In genomic region chr11:44412276-44412675, GRCm38 (mm10) we compare ENCODE assay signal across 14 mouse cellular contexts. TPM values are rescaled to one million over a fixed set of nuclear protein-coding genes. Genes with fewer than 3 reads are reported as not detected.
A peak's percentile ranks its signal among the peaks of the same experiment; 100 is the strongest.
DNase-seq lines count a peak whose midpoint lies in the region; ATAC-seq and TF ChIP-seq lines count a peak whose summit lies in the region.
"Had no signal": no experiment of that assay in that cellular context is flagged by ENCODE, and none has a peak within 500 bp of the region (broad histone marks: within the 10 kb centered on the region; RNA-seq: fewer than 3 reads in every experiment).

No protein-coding gene starts in this region.

- DNase-seq in CD4-positive, CD25-positive, alpha-beta regulatory T cell, adult 2 months (ENCODE audit: low read depth, low spot score) = peak; percentile 55
- no peak for DNase-seq in liver, adult 2 months (ENCODE audit: extremely low read depth, low read depth, low spot score)
- no peak for DNase-seq in liver, embryonic 11.5 days (ENCODE audit: low spot score)
- DNase-seq in brain, embryonic 14.5 days (ENCODE audit: low read depth) = no peak
- DNase-seq in thymus, adult 18-20 months = peak; percentile 5 to 20
- no peak for DNase-seq in urinary bladder, postnatal 25 days (ENCODE audit: low spot score)
- DNase-seq in heart, adult 9 months (ENCODE audit: low spot score in 2 of 2) = no peak
- DNase-seq: gastrocnemius, postnatal 10 days; heart, postnatal 4 days; liver, embryonic 13.5 days; right cerebral cortex, postnatal 4 days had no signal

- TF ChIP-seq CTCF in liver, adult 2 months (IDR thresholded peaks at IDR 0.05; ENCODE audit: low read depth, low read length) = peak; percentile 35
- peak; percentile 6; the same call in 1 of the 2 replicates for TF ChIP-seq CTCF in brain, embryonic 14.5 days (IDR thresholded peaks at IDR 0.05; ENCODE audit: borderline replicate concordance, extremely low read depth, insufficient read depth, insufficient read length)

- 80% methylated on average over 8 of the region's 8 CpGs for WGBS in liver, adult 2 months
- 77% methylated on average over 8 of the region's 8 CpGs for WGBS in liver, embryonic 11.5 days

- H3K36me3 ChIP-seq in liver, adult 2 months (ENCODE audit: control insufficient read depth, insufficient read depth, low read length) = no peaks in the 10 kb centered on the region
- no peaks in the 10 kb centered on the region for H3K36me3 ChIP-seq in liver, embryonic 11.5 days (ENCODE audit: control insufficient read depth, insufficient read depth, low read length)
- H3K36me3 ChIP-seq: liver, embryonic 13.5 days; midbrain, embryonic 12.5 days had no signal

- H3K27ac ChIP-seq in liver, adult 2 months (replicated peaks; ENCODE audit: insufficient read depth, low read depth, low read length) = no peak overlapping the region
- no peak overlapping the region for H3K27ac ChIP-seq in liver, embryonic 11.5 days (ENCODE audit: low read depth, low read length)
- H3K27ac ChIP-seq: liver, embryonic 13.5 days; midbrain, embryonic 12.5 days had no signal

- no peaks in the 10 kb centered on the region for H3K27me3 ChIP-seq in liver, adult 2 months (ENCODE audit: control insufficient read depth, insufficient read depth, low read length)
- H3K27me3 ChIP-seq in liver, embryonic 11.5 days (replicated peaks; ENCODE audit: control insufficient read depth, insufficient read depth, low read length) = no peaks in the 10 kb centered on the region

- H3K79me2 ChIP-seq in liver, adult 2 months (ENCODE audit: control insufficient read depth, insufficient read depth, low read length) = no peaks in the 10 kb centered on the region

- H3K4me1 ChIP-seq in liver, adult 2 months (ENCODE audit: control insufficient read depth, insufficient read depth, low read length) = no peaks in the 10 kb centered on the region
- no peaks in the 10 kb centered on the region for H3K4me1 ChIP-seq in liver, embryonic 11.5 days (replicated peaks; ENCODE audit: control insufficient read depth, insufficient read depth, low read length)
- H3K4me1 ChIP-seq: liver, embryonic 13.5 days; midbrain, embryonic 12.5 days had no signal

- no peaks in the 10 kb centered on the region for H3K9me3 ChIP-seq in liver, embryonic 11.5 days (ENCODE audit: control insufficient read depth, low read length)
- H3K9me3 ChIP-seq: liver, embryonic 13.5 days; midbrain, embryonic 12.5 days had no signal

- ATAC-seq in CD4-positive, CD25-positive, alpha-beta regulatory T cell, adult 4 months = no peak
- no peak for ATAC-seq in liver, embryonic 11.5 days (replicated peaks; ENCODE audit: low FRiP score)

- H3K9ac ChIP-seq in liver, adult 2 months (ENCODE audit: low read depth, low read length) = no peak overlapping the region
- no peak overlapping the region for H3K9ac ChIP-seq in liver, embryonic 11.5 days (ENCODE audit: low read depth, low read length)
- H3K9ac ChIP-seq: liver, embryonic 13.5 days; midbrain, embryonic 12.5 days had no signal

- no peak overlapping the region for H3K4me2 ChIP-seq in liver, embryonic 11.5 days
- H3K4me2 ChIP-seq: liver, embryonic 13.5 days; midbrain, embryonic 12.5 days had no signal

- TF ChIP-seq POLR2A in liver, adult 2 months (IDR thresholded peaks at IDR 0.05; ENCODE audit: extremely low read depth, insufficient read depth, low read length) = no peak
- no peak for TF ChIP-seq POLR2A in brain, embryonic 14.5 days (IDR thresholded peaks at IDR 0.05; ENCODE audit: borderline replicate concordance, extremely low read depth, insufficient read depth, insufficient read length, poor library complexity, severe bottlenecking)

- no peak overlapping the region for H3K4me3 ChIP-seq in liver, adult 2 months (ENCODE audit: insufficient read depth, low read depth, low read length)
- H3K4me3 ChIP-seq in liver, embryonic 11.5 days (ENCODE audit: low read depth, low read length) = no peak overlapping the region
- H3K4me3 ChIP-seq: liver, embryonic 13.5 days; midbrain, embryonic 12.5 days had no signal

RNA-seq across cellular contexts. Expression of gene Il12b, which starts 12.4 kb away (rescaled TPM):
- polyA plus RNA-seq in CD4-positive, CD25-positive, alpha-beta regulatory T cell, adult 4 months (2017; shearing (Covaris generic)) = not detected
- not detected in 2 replicates for total RNA-seq in liver, adult 2 months (2014; rRNA removed)
- not detected in 2 replicates for polyA plus RNA-seq in liver, adult 2 months (2012; rRNA removed)
- not detected in 2 replicates for polyA plus RNA-seq in liver, embryonic 11.5 days (2014; fragmentation: Nextera tagmentation; extraction: Ambion mirVana)
- polyA plus RNA-seq in brain, embryonic 14.5 days (2012; rRNA removed) = 0.05 TPM in 1 of 2 replicates, not detected in the other
- total RNA-seq: gastrocnemius, postnatal 10 days; heart, postnatal 4 days; layer of hippocampus, postnatal 25 days had no signal
- polyA plus RNA-seq: liver, embryonic 13.5 days; midbrain, embryonic 12.5 days had no signal

RNA-seq across cellular contexts. Expression of gene Ublcp1, which starts 58.0 kb away (rescaled TPM):
- 10 to 100 TPM; 44.1 to 58.3 TPM for polyA plus RNA-seq in CD4-positive, CD25-positive, alpha-beta regulatory T cell, adult 4 months (2017; shearing (Covaris generic))
- 29.9 and 35.0 TPM in 2 replicates for total RNA-seq in liver, adult 2 months (2014; rRNA removed)
- polyA plus RNA-seq in liver, adult 2 months (2012; rRNA removed) = 6.2 and 6.7 TPM in 2 replicates
- polyA plus RNA-seq in liver, embryonic 11.5 days (2014; fragmentation: Nextera tagmentation; extraction: Ambion mirVana) = 54.1 and 54.6 TPM in 2 replicates
- polyA plus RNA-seq in brain, embryonic 14.5 days (2012; rRNA removed) = 53.6 and 62.0 TPM in 2 replicates

Comparison
In these comparisons a context has a peak if more than half of its experiments do, and no peak if none do; other contexts are left out.
1. DNase-seq: peak in CD4-positive, CD25-positive, alpha-beta regulatory T cell, adult 2 months (single experiment) and thymus, adult 18-20 months (2 of 2); none in liver, adult 2 months (single experiment), liver, embryonic 11.5 days (single experiment), brain, embryonic 14.5 days (single experiment), urinary bladder, postnatal 25 days (single experiment) and heart, adult 9 months (0 of 2).